Mouse (Mus musculus): ENCODE data around the gene Tnfrsf13c.
"Not testable (repeated sequence)": the region's sequence is repeated elsewhere in the genome, so short reads cannot be mapped to it uniquely, and the experiment has no call there.

Tnfrsf13c gene

DNA sequence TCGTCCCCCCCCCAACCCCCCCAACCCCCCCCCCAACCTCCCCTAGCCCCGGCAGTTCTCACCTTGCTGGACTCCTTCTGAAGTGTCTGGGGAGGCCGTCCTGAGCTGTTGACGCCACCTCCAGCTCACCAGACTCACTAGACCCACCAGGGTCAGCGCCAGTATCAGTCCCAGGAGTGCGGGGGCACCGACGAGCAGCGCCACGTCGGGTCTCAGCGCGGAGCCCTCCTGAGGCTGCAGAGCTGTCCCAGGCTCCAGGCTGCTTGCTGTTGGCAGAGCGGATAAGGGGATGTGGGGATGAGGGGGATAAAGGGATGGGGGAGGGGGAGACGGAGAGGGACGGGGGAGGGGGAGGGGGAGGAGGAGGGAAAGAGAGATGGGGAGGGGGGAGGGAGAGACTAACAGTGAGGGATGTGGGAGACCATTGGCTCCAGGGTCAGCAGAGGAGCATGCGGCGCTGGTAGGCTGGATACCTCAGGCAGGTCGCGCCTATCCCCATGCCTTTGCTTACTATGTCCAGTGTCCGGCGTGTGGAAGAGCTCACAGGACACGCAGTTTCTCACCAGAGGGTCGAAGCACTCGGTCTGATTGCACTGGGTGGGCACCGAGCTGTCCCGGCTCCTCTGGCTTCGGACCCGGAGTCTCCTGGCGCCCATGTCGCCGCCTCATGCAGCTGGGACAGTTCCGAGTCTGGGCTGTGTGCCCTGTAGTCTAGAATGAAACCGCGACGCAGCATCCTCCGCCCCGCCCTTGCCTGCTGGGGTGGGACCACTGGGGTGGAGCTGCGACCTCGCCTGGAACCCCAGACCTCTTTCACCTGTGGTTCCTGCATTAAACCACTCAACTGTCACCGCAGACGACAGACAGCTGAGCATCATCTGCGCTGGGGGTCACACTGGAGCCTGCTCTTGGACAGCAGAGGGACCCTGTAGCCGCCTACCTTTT, at the start of gene Tnfrsf13c:
Gene Tnfrsf13c (minus strand): TSS at position 713 of the 945 bp plus-strand sequence.
- DNase-seq (ENCODE audit: low read depth, low spot score), result peak; percentile 57

DNA sequence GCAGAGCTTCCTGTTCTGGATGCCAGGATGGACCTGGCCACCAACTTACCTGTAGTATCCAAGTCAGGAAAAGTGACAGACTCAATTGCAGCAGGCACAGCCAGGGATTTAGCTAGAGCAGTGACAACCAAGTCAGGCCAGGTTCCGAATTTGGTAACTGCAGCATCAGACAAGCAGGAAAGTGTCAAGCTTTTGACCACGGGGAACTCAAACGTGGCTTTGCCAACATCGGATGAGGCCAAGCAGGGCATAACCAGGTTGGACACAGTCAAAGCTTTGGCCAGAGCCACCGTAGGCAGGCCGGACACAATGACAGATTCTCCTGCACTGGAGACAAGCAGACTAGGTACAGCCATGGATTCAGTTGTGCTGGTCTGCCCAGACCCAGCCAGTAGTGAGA, 48.1 kb upstream of the Tnfrsf13c start:
- no peak for DNase-seq (ENCODE audit: low read depth, low spot score)

DNA sequence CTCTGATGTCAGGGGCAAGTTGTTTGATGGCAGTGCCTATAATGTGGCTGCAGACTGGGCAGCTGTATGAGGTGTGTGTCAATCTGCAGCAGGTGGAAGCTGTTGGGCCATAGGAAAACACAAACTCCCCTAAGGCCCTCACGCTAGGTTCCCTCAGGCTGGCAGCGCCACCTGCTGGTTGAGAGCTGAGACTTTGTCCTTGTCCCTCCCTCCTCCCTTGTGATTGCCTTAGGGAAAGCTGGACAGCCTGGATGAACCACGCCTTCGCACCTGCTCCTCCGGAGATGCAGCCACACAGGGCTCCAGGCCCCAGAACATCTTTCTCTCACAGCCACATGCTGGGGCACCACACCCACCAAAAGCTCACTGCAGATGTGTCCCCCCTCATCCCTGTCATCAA, 47.0 kb upstream of the Tnfrsf13c start:
- peak; percentile 34 for DNase-seq (ENCODE audit: low read depth, low spot score)

DNA sequence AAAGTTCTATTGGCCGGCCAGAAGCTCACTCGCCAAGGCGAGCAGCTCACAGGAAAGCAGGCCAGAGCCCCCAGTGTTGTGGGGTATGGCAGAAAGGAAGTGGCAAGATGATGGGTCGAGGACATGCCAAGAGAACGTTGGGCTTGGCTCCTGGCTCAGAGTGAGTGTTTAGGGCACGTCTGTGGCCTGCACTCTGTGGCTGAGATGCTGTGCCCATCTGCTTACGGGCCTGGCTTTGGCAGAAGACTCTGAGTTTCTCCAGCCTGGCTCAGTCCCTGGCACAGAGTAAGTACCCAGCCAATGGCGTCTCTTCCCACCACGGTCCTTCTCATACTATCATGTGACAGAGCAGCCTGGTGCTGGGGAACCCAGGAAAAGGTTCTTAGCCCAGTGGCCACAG, 44.6 kb upstream of the Tnfrsf13c start:
- no peak for DNase-seq (ENCODE audit: low read depth, low spot score)

DNA sequence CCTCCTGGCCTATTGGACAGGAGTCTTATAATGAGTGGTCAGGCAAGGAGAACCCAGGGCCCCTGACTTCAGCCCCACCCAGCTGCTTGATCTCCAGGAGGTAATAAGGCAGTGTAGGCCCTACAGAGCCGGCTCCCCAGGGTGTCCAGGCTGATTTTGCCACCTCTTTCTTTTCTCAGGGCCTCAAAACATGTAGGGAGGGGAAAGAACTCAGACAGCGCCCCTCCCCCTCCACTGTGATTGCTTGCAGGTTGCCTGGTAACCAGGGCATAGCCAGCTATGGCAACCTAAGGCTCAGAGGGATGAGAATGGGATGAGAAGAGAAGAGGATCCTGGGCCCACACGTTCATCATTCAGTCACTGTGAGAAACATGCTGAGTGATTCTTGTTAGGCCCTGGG, 44.0 kb upstream of the Tnfrsf13c start:
- DNase-seq (ENCODE audit: low read depth, low spot score), result no peak

DNA sequence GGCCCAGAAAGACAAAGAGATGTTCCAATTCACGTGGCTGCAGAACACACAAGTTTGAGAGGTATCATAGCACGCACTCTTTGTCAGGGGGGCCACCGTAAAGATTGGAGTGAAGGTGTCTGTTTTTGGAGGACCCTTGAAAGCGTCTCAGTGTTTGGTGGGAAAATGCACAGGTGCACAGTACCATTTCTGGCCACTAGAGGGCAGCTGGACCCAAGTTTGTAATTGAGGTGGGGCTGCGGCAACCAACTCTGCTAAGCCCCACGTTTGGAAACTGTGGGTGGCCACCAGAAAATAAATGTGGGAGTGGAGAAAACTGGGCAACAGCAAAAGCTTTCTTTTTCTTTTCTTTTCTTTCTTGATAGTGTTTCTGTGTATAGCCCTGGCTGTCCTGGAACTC, 42.2 kb upstream of the Tnfrsf13c start:
- peak; percentile 58 for DNase-seq (ENCODE audit: low read depth, low spot score)

DNA sequence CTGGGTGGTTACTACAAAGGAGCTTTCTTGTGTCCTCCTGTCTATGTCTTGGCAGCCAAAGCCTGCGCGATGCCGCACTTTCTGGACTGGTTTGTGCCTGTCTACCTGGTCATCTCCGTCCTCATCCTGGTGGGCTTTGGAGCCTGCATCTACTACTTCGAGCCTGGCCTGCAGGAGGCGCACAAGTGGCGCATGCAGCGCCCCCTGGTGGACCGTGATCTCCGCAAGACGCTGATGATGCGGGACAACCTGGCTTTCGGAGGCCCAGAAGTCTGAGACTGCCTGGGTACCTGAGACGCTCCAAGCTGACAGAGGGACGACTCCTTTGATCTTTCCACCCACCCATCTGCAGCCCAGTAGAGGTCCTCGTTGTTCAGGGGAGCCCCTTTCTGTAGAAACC, 35.3 kb upstream of the Tnfrsf13c start:
- DNase-seq (ENCODE audit: low read depth, low spot score), result peak; percentile 72

DNA sequence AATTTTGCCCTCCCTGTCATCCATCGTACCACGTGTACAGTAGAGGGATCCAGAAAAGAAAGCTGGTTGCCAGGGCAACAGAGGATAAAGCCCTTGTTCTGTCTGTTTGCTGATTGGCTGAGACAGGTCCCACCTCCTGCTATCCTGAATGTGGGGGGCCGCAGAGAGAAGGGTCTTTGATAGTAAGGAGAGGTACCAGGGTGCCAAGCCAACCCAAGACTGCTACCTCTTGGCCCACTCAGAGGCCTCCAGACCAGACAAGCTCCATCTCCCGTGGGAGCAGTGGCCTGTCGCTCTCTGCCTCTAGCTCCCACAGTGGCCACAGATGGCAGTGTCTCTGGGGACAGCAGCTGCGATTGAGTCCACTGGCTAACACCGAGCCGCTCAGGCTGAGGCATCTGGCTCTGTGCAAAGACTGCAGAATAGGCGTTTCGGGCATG, 31.8 kb upstream of the Tnfrsf13c start:
- no peak for DNase-seq (ENCODE audit: low read depth, low spot score)

DNA sequence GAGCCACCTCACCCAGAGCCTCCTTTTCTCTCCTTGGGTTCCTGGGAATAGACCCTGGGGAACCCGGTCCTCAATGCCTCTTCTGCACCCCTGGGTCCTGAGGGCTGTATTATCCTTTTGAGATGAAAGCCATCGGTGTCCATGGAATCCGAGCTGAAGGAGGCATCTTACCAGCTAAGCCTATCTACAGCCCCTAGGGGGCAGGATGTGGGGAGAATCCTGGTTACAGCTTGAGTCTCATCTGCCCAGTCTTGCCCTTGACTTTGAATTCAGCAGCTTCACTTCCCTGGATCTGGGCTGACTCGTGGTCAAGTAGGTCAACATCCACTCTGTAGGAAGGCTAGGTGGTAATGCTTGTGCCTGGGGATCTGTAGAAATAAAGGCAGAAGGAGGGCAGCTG, 31.1 kb upstream of the Tnfrsf13c start:
- DNase-seq (ENCODE audit: low read depth, low spot score), result no peak

DNA sequence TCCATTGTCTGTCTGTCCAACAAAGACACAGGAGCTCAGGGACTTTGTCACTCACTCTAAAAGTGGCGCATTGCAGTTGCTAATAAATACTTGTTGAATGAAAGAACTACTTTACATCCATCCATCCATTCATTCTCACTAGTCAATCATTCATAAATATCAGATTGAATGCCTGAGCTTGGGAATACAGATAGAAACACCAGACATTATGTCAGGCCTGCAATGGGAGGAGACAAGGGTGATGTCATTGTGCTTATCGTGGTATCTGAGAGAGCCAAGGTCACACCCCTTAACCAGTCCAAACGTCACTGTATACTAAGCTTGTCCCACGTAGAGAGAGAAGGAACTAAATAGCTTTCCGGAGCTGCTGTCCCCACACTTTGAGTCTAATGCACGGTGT, 27.9 kb upstream of the Tnfrsf13c start, which contains the start of gene 1500009C09Rik:
Gene 1500009C09Rik (plus strand): TSS at position 301 of the 400 bp plus-strand sequence.
- DNase-seq (ENCODE audit: low read depth, low spot score), result no peak

DNA sequence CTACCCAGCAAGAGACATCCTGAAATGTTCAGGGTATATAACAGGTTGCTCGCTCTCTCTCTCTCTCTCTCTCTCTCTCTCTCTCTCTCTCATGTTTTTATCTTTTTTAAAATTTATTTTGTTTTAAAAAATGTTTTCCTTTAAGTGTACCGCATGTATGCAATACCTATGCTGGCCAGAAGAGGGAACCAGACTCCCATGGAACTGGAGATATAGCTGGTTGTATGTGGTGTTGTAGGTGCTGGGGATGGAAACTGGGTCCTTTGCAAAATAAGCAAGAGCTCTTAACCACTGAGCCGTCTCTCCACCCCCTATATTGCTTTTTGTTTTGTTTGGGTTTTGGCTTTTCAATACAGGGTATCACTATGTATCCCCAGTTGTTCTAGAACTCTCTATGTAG, 27.4 kb upstream of the Tnfrsf13c start:
- no peak for DNase-seq (ENCODE audit: low read depth, low spot score)

DNA sequence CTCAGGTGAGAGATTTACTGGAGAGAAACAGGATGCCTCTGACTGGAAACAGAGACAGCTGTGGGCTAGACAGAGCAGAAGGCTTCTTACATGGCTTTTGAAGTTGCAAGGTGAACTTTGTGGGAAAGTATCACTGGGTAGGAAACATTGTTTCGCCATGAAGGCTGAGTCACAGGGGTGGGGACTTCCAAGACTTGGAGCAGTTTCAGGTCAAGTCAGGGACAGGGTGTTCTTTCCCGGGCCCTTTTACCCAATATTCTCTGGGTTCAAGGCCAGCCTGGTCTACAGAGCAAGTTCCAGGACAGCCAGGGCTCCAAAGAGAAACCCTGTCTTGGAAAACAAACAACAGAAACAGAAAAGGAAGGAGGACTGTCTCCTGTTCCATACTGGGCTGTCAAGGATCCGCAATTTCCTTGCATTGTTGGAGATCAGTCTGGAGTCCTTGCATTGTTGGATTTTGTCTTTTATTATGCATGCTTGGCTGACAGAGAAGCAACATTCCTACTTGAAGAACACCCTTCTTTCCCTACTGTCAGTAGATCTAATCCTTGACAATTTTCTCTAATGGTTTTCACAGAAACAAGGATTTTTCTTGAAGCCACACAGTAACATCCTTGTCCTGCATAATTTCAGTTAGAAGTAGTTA, 23.1 kb upstream of the Tnfrsf13c start:
- no peak for DNase-seq (ENCODE audit: low read depth, low spot score)

DNA sequence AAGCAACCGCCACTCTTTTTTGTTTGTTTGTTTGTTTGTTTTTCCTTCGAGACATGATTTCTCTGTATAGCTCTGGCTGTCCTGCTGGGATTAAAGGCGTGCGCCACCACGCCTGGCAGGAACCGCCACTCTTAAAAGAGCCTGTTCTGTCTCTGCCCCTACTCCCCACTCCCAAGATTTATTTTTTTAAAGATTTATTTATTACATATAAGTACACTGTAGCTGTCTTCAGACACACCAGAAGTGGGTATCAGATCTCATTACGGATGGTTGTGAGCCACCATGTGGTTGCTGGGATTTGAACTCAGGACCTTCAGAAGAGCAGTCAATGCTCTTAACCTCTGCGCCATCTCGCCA, 20.6 kb upstream of the Tnfrsf13c start:
- not testable (repeated sequence) for DNase-seq (ENCODE audit: low read depth, low spot score)

DNA sequence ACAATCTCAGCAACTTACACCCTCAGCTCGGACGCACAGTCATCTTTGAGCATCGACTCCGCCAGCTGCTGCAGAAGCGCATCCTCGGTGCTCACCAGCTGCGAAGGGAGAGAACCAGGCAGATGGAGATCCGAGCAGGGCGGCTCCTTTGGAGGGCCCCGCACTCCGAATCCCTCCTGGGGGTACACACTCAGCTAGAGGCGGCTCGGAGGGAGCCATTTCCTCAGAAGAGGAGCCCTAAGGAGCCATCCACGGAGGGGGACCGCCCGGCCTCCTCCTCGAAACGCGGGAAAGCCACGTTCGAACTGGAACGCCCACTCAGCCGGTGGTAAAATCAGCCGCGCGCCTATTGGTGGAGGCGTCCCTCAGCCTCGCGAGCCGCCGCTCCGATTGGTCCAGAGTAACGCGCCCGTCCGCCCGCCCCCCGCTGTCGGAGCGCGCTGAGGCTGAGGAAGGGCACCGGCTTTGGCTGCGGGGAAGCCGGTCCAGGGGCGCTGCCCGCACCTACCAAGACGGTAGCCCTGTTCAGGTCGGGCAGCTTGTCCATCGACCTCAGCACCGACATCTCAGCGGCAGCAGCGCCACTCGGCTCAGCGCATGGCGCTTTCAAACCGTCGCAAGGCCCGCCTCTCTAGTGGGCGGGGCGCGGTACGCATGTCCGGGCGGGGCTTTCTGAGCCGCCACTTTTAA, 20.1 kb upstream of the Tnfrsf13c start, which contains the start of gene Cenpm:
Gene Cenpm (minus strand): TSS at position 634 of the 690 bp plus-strand sequence.
- peak; percentile 93 for DNase-seq (ENCODE audit: low read depth, low spot score)

DNA sequence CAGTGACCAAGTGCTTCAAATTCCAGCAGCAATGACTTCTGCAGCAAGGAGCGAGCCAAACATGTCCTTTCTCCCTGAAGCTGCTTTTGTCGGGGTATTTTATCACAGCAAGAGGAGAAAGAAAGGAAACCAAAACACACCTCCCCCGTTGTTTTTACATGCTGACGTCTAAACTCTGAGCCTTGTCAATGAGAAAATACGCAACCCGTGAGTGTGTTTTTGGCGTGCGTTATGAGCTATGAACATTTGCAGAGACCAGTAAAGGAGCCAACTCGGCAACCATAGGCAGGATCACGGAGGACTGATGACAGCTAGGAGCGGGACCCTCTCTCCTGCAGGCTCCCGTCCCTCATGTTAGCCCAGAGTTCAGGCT, 19.6 kb upstream of the Tnfrsf13c start:
- peak; percentile 51 for DNase-seq (ENCODE audit: low read depth, low spot score)

DNA sequence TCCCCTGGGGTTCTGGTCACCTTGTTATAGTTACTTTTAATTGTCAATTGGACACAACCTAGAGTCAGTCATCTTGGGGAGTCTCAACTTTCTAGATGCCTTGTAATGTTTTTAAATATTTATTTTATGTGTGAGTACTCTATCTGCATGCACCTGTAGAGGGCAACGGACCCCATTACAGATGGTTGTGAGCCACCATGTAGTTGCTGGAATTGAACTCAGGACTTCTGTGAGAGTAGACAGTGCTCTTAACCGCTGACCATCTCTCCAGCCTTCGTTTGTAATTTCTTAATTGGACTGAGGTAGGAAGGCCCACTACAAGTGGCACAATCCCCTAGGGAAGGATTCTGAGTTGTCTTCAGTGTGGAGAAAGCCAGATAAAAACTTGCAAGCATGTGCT, 19.1 kb upstream of the Tnfrsf13c start:
- no peak for DNase-seq (ENCODE audit: low read depth, low spot score)

DNA sequence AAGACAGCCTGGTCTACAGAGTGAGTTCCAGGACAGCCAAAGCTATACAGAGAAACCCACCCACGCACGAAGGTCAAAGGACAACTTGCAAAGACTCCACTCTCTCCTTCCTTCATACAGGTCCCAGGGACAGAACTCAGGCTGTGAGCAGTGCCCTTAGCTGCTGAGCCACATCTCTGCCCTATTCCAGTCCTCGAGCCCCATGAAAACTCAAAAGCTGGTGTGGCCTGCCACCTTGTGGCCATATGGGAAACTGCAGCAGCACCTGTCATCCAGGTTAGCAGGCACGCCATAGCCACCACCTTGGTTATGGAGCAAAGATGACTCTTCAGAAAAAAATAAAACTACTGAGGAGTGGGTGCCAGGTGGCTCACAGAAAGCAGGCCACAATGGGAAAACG, 12.4 kb upstream of the Tnfrsf13c start:
- DNase-seq (ENCODE audit: low read depth, low spot score), result peak; percentile 81

DNA sequence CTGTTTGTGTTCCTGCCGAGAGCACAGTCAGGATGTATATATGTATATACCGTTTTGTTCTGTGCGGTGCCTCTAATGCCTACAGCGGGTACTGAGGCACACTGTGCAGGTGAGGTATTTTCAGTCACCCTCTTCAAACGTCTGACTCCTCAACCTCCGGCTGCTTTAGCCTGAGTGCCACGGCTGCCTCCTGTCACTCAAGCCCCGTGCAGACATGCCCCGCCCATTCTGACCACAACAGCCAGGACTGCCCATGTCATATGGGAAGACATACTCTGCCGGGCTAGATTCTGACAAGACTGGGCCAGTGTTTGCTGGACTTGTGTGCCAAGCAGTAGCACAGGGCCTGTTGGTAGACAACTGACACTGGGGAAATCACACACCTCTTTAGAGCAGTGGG, 11.5 kb upstream of the Tnfrsf13c start:
- no peak for DNase-seq (ENCODE audit: low read depth, low spot score)

DNA sequence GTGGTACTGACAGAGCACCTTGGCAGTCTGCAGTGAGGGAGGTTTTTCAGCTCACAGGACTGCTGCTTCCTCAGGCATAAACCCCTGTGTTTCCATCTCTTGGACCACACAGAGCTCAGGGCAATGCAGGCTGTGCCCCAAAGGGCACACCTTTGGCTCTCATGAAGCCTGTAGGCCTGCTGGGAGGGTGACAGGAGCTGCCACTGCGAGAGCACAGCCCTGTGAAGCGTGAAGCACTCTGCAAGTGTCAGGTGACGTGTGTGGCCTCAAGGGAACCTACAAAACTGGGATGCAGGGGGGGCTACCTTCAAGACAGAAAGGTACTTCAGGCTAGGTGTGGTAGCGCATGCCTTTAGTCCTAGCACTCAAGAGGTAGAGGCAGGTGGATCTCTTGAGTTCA, 8.5 kb upstream of the Tnfrsf13c start:
- DNase-seq (ENCODE audit: low read depth, low spot score), result no peak

DNA sequence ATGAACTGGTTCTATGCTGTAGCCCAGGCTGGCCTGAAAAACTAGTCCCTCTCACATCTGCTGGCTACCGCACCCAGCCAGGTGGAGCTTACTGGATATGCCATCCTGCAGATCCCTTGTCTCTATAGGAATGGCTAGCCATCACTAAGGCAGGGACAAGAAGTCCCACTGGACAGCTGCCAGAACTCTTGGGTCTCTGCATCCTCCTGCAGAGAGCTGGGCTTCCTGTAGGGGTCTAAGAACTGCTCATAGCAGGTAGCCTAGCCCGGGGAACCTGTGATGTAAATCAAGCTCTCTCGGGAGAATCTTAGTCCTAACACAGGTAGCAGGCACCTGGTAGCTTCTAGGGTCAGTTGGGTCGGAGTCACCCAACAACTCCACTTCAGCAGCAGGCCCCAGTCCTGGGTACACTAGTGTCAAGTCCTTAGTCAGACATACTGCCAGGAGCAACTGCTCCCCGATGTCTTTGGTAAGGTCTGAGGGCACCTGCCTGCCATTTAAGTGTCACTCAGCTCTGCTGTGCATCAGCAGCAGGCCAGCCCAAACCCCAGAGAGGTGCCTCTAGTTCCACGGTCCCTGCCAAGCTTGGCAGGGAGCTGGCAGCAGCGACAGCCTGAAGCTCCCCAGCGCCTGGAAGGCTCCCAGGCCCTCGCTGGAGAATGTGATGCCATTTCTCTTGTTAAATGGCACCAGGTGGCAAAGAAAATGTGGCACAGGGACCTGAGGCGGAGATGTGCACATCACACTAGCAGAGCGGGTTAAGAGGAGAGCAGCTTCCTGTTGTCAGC, 7.6 kb upstream of the Tnfrsf13c start:
- DNase-seq (ENCODE audit: low read depth, low spot score), result no peak

DNA sequence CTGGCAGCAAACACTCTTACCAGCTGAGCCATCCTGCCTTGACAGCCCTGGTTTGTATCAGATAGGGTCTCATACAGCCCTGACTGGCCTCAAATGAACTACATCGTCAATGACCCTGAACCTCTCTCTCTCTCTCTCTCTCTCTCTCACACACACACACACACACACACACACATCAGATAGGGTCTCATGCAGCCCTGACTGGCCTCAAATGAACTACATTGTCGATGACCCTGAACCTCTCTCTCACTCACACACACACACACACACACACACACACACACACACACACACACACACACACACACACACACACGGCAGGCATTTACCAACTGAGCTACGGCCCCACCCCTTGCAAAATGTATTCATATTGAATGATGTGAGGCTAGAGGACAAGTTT, 6.9 kb upstream of the Tnfrsf13c start:
- DNase-seq (ENCODE audit: low read depth, low spot score), result no peak

Data from CD4-positive helper T cell, adult 2 months (primary cell).